Mouse (Mus musculus): ENCODE results near the gene Zswim9. TPM values are rescaled to one million over a fixed set of nuclear protein-coding genes. Genes with fewer than 3 reads are reported as not detected.

The Zswim9 gene
- polyA plus RNA-seq, 1 experiment = 9.4 TPM

GRCm38 (mm10) chr7:13263851-13264250, 14.7 kb downstream of the Zswim9 start:
- Histone ChIP-seq H3K27ac (ENCODE audit: insufficient read depth, low read length) (no peak overlapping the region), H3K4me1 (ENCODE audit: control insufficient read depth, insufficient read depth, low read length) (no peaks in the 10 kb centered on the region), H3K27me3 (ENCODE audit: control insufficient read depth, insufficient read depth, low read length, poor library complexity, severe bottlenecking) (no peaks in the 10 kb centered on the region), H3K4me3 (ENCODE audit: low read depth, low read length) (no peak overlapping the region), H3K9me3 (replicated peaks; ENCODE audit: control insufficient read depth, insufficient read depth, low read length, poor library complexity, severe bottlenecking) (no peaks in the 10 kb centered on the region), H3K9ac (ENCODE audit: low read depth, poor library complexity, severe bottlenecking) (no peak overlapping the region), H3K36me3 (ENCODE audit: control insufficient read depth, insufficient read depth, low read length, poor library complexity, severe bottlenecking) (no peaks in the 10 kb centered on the region)
- TF ChIP-seq POLR2A (IDR thresholded peaks at IDR 0.05; ENCODE audit: insufficient read depth, low read length) (no peak), EP300 (IDR thresholded peaks at IDR 0.05; ENCODE audit: insufficient read depth, low read depth, low read length) (no peak), CTCF (IDR thresholded peaks at IDR 0.05; ENCODE audit: low read depth, low read length) (no peak)

- H3K9me3 ChIP-seq (replicated peaks; ENCODE audit: control insufficient read depth, insufficient read depth, low read length, poor library complexity, severe bottlenecking) = no peaks in the 10 kb centered on the region
- peak overlapping the region; percentile 31 for H3K4me3 ChIP-seq (ENCODE audit: low read depth, low read length)
- no peaks in the 10 kb centered on the region for H3K27me3 ChIP-seq (ENCODE audit: control insufficient read depth, insufficient read depth, low read length, poor library complexity, severe bottlenecking)
- no peaks in the 10 kb centered on the region for H3K4me1 ChIP-seq (ENCODE audit: control insufficient read depth, insufficient read depth, low read length)
- TF ChIP-seq CTCF (IDR thresholded peaks at IDR 0.05; ENCODE audit: low read depth, low read length) (no peak), POLR2A (IDR thresholded peaks at IDR 0.05; ENCODE audit: insufficient read depth, low read length) (no peak), EP300 (IDR thresholded peaks at IDR 0.05; ENCODE audit: insufficient read depth, low read depth, low read length) (no peak)
- no peak overlapping the region for H3K9ac ChIP-seq (ENCODE audit: low read depth, poor library complexity, severe bottlenecking)
- H3K27ac ChIP-seq (ENCODE audit: insufficient read depth, low read length) = no peak overlapping the region
- H3K36me3 ChIP-seq (ENCODE audit: control insufficient read depth, insufficient read depth, low read length, poor library complexity, severe bottlenecking) = no peaks in the 10 kb centered on the region
Observed at GRCm38 (mm10) chr7:13260746-13261700, 17.5 kb downstream of the Zswim9 start.

DNA sequence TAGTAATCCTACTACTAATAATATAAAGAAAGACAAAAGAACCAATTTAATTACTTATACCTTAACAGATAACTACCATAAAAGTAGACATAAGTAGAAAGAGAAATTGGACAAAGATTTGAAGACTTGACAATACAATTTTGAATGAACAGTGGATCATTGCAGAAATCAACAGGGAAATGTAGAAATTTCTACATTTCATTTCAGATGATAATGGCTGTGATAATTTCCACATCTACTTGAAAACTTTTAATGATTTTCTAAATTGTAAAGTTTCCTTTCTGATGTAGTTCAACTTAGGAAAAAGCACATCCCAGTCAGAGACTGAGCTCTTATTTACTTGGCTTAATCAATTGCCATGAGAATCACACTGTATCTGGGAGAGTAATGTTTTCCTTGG, 65.8 kb downstream of the Zswim9 start, which contains the start of gene Vmn1r89:
Vmn1r89 (plus strand) TSS at position 301 of the 400 bp plus-strand sequence.
- no peaks in the 10 kb centered on the region for H3K4me1 ChIP-seq (ENCODE audit: control insufficient read depth, insufficient read depth, low read length)
- no peaks in the 10 kb centered on the region for H3K9me3 ChIP-seq (replicated peaks; ENCODE audit: control insufficient read depth, insufficient read depth, low read length, poor library complexity, severe bottlenecking)
- H3K27me3 ChIP-seq (ENCODE audit: control insufficient read depth, insufficient read depth, low read length, poor library complexity, severe bottlenecking) = no peaks in the 10 kb centered on the region
- no peak within 1 kb of the TSS for H3K27ac ChIP-seq (ENCODE audit: insufficient read depth, low read length)
- no peak within 1 kb of the TSS for H3K9ac ChIP-seq (ENCODE audit: low read depth, poor library complexity, severe bottlenecking)
- TF ChIP-seq EP300 (IDR thresholded peaks at IDR 0.05; ENCODE audit: insufficient read depth, low read depth, low read length) (no peak), POLR2A (IDR thresholded peaks at IDR 0.05; ENCODE audit: insufficient read depth, low read length) (no peak), CTCF (IDR thresholded peaks at IDR 0.05; ENCODE audit: low read depth, low read length) (no peak)
- H3K4me3 ChIP-seq (ENCODE audit: low read depth, low read length) = no peak within 1 kb of the TSS
- H3K36me3 ChIP-seq (ENCODE audit: control insufficient read depth, insufficient read depth, low read length, poor library complexity, severe bottlenecking) = no peaks in the 10 kb centered on the region

Other genes starting within 250 kb of the Zswim9 start
- 153 and 159 TPM in 2 replicates for gene Chmp2a, start 243.9 kb downstream of the Zswim9 start, polyA plus RNA-seq (2011; ENCODE audit: insufficient read depth, insufficient read length, low read depth, missing spikeins)
- gene Ube2m, start 240.4 kb downstream of the Zswim9 start, polyA plus RNA-seq (2011; ENCODE audit: insufficient read depth, insufficient read length, low read depth, missing spikeins) = 195 and 239 TPM in 2 replicates
- gene Mzf1, start 224.0 kb downstream of the Zswim9 start, polyA plus RNA-seq (2011; ENCODE audit: insufficient read depth, insufficient read length, low read depth, missing spikeins) = 0.90 and 0.93 TPM in 2 replicates
- gene Vmn1r85, start 183.5 kb downstream of the Zswim9 start, polyA plus RNA-seq (2011; ENCODE audit: insufficient read depth, insufficient read length, low read depth, missing spikeins) = 0.22 and 0.24 TPM in 2 replicates
- gene Vmn1r86, start 158.8 kb downstream of the Zswim9 start, polyA plus RNA-seq (2011; ENCODE audit: insufficient read depth, insufficient read length, low read depth, missing spikeins) = not detected in 2 replicates
- gene Vmn1r87, start 138.6 kb downstream of the Zswim9 start, polyA plus RNA-seq (2011; ENCODE audit: insufficient read depth, insufficient read length, low read depth, missing spikeins) = 0.15 and 0.26 TPM in 2 replicates
- gene Vmn1r88, start 119.2 kb downstream of the Zswim9 start, polyA plus RNA-seq (2011; ENCODE audit: insufficient read depth, insufficient read length, low read depth, missing spikeins) = 0.64 and 0.78 TPM in 2 replicates
- gene Vmn1r89, start 65.7 kb downstream of the Zswim9 start, polyA plus RNA-seq (2011; ENCODE audit: insufficient read depth, insufficient read length, low read depth, missing spikeins) = not detected in 2 replicates
- 157 and 181 TPM in 2 replicates for gene Lig1, start 1.4 kb downstream of the Zswim9 start, polyA plus RNA-seq (2011; ENCODE audit: insufficient read depth, insufficient read length, low read depth, missing spikeins)
- gene Pla2g4c, start 45.9 kb upstream of the Zswim9 start, polyA plus RNA-seq (2011; ENCODE audit: insufficient read depth, insufficient read length, low read depth, missing spikeins) = 1.0 and 1.6 TPM in 2 replicates
- gene Cabp5, start 119.4 kb upstream of the Zswim9 start, polyA plus RNA-seq (2011; ENCODE audit: insufficient read depth, insufficient read length, low read depth, missing spikeins) = not detected in 2 replicates
- not detected in 2 replicates for gene Bsph1, start 172.1 kb upstream of the Zswim9 start, polyA plus RNA-seq (2011; ENCODE audit: insufficient read depth, insufficient read length, low read depth, missing spikeins)

Measured in ES-Bruce4 (cell line).